Mouse (Mus musculus) frontal cortex, postnatal 14 days (tissue): ENCODE results near the gene Ubap2l.

ENCODE experiments used
- DNase-seq, 2 experiments: peaks; one replicate each; pipeline ENCODE4 v3.0.0; 2022; ENCODE audit warnings: low spot score in 2 of 2

The Ubap2l gene

GRCm38 (mm10) chr3:90067851-90068250 lies 15.4 kb upstream of the Ubap2l start:
- no peak for DNase-seq

GRCm38 (mm10) chr3:90065553-90065952 lies 13.1 kb upstream of the Ubap2l start:
- no peak for DNase-seq

- DNase-seq, result no peak
Measured at GRCm38 (mm10) chr3:90064383-90064782, 12.0 kb upstream of the Ubap2l start.

GRCm38 (mm10) chr3:90062539-90062938 lies 10.1 kb upstream of the Ubap2l start:
- DNase-seq, result no peak

GRCm38 (mm10) chr3:90061549-90061948 lies 9.1 kb upstream of the Ubap2l start:
- DNase-seq, result no peak

GRCm38 (mm10) chr3:90051441-90052350 lies 732 bp downstream of the Ubap2l start, which contains the start of gene 4933434E20Rik:
Gene 4933434E20Rik (plus strand): TSS chr3:90051636.
- peak; percentile 37 to 39 for DNase-seq

GRCm38 (mm10) chr3:90049691-90050090 lies 2.7 kb downstream of the Ubap2l start:
- DNase-seq, result no peak

GRCm38 (mm10) chr3:90036263-90036662 lies 16.2 kb downstream of the Ubap2l start:
- no peak for DNase-seq

- DNase-seq, result no peak
Measured at GRCm38 (mm10) chr3:90034653-90035052, 17.8 kb downstream of the Ubap2l start.

- DNase-seq, result no peak
Measured at GRCm38 (mm10) chr3:90016626-90017025, 35.8 kb downstream of the Ubap2l start.

- DNase-seq, result no peak
Measured at GRCm38 (mm10) chr3:90010291-90010690, 42.1 kb downstream of the Ubap2l start.

- DNase-seq, result no peak
Measured at GRCm38 (mm10) chr3:90004091-90004796, 48.2 kb downstream of the Ubap2l start.

- DNase-seq, result no peak
Measured at GRCm38 (mm10) chr3:89999830-90000229, 52.6 kb downstream of the Ubap2l start.

- no peak for DNase-seq
Measured at GRCm38 (mm10) chr3:89999090-89999489, 53.3 kb downstream of the Ubap2l start.

GRCm38 (mm10) chr3:89998612-89999054 lies 53.8 kb downstream of the Ubap2l start, which contains the start of gene Hax1:
Gene Hax1 (minus strand): TSS chr3:89998780.
- DNase-seq, result peak; percentile 89 to 92

- peak in 1 of 2 experiments; percentile 10 for DNase-seq
Measured at GRCm38 (mm10) chr3:89997791-89998495, 54.5 kb downstream of the Ubap2l start.

- no peak for DNase-seq
Measured at GRCm38 (mm10) chr3:89994807-89995515, 57.5 kb downstream of the Ubap2l start.

GRCm38 (mm10) chr3:89987822-89988221 lies 64.6 kb downstream of the Ubap2l start:
- no peak for DNase-seq

GRCm38 (mm10) chr3:89987211-89987610 lies 65.2 kb downstream of the Ubap2l start:
- DNase-seq, result no peak

- DNase-seq, result no peak
Measured at GRCm38 (mm10) chr3:89982426-89982825, 70.0 kb downstream of the Ubap2l start.

- no peak for DNase-seq
Measured at GRCm38 (mm10) chr3:89976859-89977258, 75.6 kb downstream of the Ubap2l start.
